Mouse (Mus musculus) cerebellum, adult 11 months (tissue): ENCODE results near the gene Ptpn1.
A peak's percentile ranks its signal among the peaks of the same experiment; 100 is the strongest.

Source experiments
- DNase-seq: peaks from one replicate; pipeline ENCODE4 v3.0.0; 2022

Ptpn1 gene

DNA sequence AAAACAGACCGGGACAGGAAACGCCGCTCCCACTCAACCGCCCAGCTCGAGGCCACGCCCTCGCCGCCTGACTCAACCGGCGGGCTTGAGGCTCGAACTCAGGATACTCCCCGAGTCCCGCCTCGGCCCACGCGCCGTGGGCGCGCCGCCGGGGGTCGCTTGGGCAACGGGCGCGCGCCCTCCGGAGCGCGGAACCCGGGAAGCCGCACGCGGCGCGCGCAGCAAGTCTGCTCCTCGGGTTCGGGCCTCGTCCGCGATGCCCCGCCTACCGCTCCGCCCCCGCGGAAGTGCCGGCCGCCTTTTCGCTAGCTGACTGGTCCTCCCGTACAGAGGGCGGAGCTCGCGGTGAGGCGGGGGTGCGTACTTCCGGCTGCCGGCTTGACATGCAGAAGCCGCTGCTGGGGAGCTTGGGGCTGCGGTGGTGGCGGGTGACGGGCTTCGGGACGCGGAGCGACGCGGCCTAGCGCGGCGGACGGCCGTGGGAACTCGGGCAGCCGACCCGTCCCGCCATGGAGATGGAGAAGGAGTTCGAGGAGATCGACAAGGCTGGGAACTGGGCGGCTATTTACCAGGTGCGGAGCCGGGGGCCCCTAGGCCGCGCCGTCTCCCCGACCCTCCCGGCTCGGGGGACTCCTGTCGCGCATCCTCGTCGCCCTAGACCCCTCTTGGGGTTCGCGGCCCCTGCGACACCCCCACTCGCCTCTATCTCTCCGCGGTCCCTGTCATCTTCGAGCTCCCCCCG lies at the start of gene Ptpn1:
Gene Ptpn1, plus strand, starts transcription at position 73 of the 742 bp plus-strand sequence.
- peak; percentile 96 for DNase-seq

DNA sequence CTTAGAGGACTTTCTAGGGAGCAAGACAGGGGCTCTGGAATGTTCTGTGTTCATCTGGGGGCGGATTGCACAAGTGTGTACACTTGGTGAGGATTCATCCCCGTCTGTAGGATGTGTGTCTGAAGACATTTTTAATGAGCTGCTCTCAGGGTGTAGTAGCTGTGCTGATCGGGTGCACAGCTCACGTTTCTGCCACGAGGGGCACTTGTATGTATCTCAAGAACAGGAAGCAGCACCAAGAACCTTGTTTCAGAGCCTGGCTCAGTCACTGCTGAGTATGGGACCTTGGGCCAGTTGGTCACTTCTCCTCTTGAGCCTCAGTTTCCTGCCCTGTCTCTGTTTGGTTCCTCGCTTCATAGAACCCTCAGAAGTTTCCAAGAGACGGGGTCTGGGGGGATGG lies 45.4 kb upstream of the Ptpn1 start:
- DNase-seq: no peak

DNA sequence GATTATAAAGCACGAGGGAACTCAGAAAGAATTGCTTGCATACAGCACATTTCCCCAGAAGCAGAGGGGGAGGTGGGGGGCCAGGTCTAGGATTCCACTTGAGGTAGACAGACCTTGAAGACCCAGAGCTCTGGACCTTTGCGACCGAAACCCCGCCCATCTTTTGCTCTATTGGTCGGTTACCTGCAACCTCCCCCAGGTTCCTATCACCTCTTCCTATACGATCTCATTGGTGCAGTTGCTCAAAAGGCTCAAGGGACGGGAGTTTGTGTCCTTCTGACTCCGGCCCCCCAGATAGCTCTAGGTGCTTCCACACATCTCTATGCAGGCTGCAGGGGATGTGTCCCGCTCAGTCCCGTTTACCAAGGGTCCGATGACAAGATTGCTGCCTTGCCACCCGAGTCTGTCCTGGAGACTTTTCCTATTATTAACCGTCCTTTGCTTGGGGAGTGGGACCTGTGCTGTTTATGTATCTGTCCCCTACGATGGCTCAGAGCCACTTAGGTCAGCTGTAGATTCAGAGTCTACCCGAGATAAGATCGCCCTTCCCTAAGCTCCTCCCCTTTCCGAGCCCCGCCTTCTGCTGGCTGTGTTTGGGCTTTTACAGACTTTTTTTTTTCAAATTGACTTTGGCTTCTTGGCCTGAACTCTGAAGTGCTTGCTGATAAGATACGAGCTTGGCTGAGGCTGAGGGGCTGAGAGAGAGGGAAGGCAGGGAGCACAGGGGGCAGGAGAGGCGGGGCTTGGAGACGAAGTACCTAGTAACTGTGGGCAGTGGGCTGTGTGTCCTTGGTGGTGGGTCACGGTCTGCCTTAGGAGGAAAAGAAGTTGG lies 44.1 kb upstream of the Ptpn1 start:
- DNase-seq: no peak

DNA sequence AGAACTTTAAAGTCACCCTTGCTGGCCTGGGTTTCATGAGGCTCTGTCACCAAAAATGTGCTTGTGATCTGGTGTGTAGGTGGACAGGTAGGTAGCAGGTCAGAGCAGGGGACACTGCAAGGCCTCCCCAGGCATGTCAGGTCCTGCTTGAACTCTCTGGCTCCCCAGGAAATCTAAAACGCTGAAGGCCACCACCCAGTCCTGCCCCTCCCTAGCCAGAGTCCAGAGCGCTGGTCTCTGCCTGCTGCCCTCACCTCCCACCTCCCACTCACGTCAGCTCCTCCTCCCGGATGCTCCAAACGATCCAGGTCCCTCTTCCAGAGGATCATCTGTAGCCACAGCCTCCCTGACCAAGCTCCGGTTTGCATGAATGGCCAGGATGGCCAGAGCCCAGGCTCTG lies 43.0 kb upstream of the Ptpn1 start:
- no peak for DNase-seq

DNA sequence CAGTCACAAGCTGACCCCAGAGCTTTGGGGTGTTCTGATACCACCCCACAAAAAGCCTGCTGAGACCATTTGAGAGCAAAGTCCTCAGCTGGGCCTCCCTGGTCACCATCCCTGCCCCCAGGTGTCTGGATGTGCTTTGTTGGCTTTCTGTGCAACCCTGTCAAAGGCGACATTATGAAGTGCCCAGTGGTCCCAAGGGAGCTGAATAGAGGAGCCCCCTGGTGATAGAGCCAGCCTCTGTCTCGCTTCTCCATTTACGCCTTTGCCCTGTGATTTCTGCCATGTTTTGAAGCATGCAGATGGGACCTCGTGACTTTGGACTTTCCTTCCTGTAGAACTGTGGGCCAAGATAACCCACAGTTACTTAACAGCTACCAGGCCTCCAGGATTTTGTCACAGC lies 42.0 kb upstream of the Ptpn1 start:
- no peak for DNase-seq

- no peak for DNase-seq
Measured at GRCm38 (mm10) chr2:167891908-167892307, 39.9 kb upstream of the Ptpn1 start.

DNA sequence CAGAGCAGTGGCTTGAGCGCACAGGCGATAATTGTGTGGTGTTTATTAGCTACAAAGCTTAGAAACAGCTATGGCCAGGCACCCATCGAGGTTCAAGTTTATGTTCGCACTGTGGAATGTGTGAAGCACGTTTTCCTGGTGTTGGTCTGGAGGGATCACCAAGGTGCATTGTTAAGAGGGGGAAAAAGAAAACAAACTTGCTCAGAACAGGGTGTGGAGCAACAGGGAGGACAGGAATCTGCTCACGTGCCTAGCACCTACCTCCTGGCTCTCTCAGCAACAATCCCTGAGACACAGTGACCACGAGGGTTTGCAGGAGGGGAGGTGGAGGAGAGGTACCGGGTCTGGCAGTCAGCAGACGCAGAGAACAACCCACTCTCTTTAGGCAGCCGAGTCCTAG lies 38.2 kb upstream of the Ptpn1 start:
- no peak for DNase-seq

GRCm38 (mm10) chr2:167894948-167895372 lies 36.9 kb upstream of the Ptpn1 start:
- peak; percentile 71 for DNase-seq

DNA sequence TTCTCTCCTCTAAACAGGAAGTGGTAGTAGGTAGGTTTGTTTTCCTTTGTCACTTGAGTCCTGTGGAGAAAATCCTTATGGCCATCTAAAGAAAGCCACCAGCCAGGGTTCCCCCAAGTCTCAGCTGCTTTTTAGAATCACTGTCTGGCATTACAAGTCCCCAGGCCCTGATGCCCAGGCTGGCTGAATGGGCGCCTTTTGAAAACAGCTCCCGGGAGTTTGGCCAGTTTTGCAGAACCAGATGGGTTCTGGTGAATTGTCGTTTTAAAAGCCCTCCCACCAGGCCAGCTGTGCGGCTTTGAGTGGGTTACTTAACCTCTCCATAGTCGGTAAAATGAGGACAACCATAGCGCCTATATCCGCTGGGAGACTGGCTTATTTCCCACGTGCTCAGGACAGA lies 34.0 kb upstream of the Ptpn1 start:
- DNase-seq: no peak

GRCm38 (mm10) chr2:167899989-167900421 lies 31.9 kb upstream of the Ptpn1 start:
- DNase-seq: no peak

- DNase-seq: no peak
Measured at GRCm38 (mm10) chr2:167902116-167902703, 29.6 kb upstream of the Ptpn1 start.

DNA sequence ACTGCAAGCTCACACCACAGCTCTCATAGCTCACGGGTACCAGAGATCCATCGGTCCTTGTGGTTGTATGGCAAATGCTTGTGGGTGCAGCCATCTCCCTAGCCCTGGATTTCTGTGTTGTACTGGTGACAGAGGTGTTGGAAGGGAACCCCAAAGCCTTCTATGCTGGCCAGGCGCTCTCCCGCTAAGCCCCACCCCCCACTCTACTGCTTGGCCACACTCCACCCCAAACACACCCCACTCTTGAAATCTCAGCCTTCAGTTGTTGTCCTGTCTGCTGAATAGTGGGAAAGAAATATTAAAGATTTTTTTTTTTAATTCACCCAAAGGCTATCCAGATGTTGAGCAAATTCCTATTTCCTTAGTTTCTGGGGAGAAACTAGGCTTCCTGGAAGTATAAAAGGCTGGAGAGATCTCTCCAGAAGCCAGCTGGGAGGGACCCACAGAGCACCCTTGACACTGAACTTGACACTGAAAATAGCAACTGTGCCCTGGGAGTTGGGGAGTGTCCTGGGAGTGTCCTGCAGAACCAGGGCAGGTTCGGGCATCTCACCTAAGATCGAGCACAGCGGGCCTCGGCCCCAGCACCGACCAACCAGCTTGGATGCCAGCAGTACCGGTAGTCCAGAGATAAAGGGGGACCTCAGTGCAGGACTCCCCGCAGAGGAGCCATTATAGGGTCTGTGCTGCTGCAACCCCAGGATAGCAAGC lies 28.5 kb upstream of the Ptpn1 start:
- DNase-seq: no peak

GRCm38 (mm10) chr2:167904621-167905367 lies 27.1 kb upstream of the Ptpn1 start:
- no peak for DNase-seq

DNA sequence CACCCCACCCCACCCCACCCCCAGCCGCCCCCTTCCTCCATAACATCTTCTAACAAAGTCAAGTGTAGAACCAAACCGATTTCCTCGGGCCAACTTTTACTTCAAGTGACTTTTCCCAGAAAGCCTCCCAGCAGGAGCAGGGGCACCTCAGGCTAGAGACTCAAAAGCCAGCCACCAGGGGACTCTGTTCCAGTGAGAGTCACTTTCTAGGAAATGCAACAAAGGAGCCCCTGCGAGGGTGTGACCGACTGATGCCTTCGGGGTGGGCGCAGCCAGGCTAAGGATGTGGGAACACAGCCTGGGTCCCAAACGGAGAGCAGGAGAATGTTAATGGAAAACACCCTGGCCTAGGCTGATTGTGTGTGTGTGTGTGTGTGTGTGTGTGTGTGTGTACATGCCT lies 26.3 kb upstream of the Ptpn1 start:
- no peak for DNase-seq

GRCm38 (mm10) chr2:167906729-167907128 lies 25.1 kb upstream of the Ptpn1 start:
- no peak for DNase-seq

- DNase-seq: no peak
Measured at GRCm38 (mm10) chr2:167909531-167910177, 22.2 kb upstream of the Ptpn1 start.

- no peak for DNase-seq
Measured at GRCm38 (mm10) chr2:167910178-167910540, 21.7 kb upstream of the Ptpn1 start.

GRCm38 (mm10) chr2:167911511-167911910 lies 20.3 kb upstream of the Ptpn1 start:
- no peak for DNase-seq

DNA sequence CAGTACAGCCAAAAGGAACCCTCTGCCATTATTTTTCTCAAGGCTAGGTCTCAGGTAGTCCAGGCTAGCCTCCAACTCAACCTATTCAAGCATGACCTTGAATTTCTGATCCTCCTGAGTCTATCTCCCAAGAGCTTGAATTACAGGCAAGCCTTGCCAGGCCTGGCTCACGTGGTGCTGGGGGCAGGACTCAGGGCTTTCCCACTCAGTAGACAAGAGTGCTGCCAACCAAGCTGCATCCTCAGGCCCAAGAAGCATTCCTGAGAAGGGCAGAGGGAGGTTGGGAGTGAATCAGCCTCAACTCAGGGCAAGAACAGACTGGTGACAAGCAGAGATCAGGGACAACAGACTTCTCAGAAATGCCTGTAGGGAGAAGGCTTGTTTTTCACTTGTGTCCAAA lies 12.8 kb upstream of the Ptpn1 start:
- DNase-seq: no peak

DNA sequence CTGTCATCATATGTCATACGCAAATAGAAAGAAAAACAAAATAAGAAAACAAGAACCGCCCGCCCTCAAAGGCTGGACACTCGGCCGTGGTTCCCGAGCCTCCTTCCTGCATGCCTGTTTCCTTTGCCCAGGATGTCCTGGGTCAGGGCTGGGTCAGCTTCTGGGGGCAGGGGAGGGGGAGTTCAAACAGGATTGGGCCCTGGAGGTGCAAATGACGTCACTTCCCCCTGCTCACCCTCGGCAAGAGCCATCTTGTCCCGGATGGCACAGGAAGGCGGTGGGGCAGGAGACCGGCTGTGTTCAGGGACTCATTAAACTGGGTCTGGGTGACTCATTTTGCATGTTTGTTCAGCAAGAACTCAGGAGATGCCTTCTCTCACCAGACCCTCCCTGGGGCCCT lies 11.8 kb upstream of the Ptpn1 start:
- DNase-seq: no peak

- no peak for DNase-seq
Measured at GRCm38 (mm10) chr2:167920960-167921495, 10.8 kb upstream of the Ptpn1 start.

- no peak for DNase-seq
Measured at GRCm38 (mm10) chr2:167921823-167922222, 10.0 kb upstream of the Ptpn1 start.
